Mouse (Mus musculus) spleen, adult 2 months (tissue): ENCODE results near the gene Slc9a2.
"Not testable (repeated sequence)": the region's sequence is repeated elsewhere in the genome, so short reads cannot be mapped to it uniquely, and the experiment has no call there.

Experiments used
- CTCF ChIP-seq: fragments of 200-500 bp; IDR thresholded peaks from 2 replicates; pipeline ENCODE4 v1.5.1; 2011; ENCODE audit warnings: mild to moderate bottlenecking, inconsistent platforms; ENCODE audit not compliant: insufficient read depth, insufficient read length, insufficient replicate concordance; ENCODE audit errors: extremely low read depth
- POLR2A ChIP-seq: fragments of 200-500 bp; IDR thresholded peaks from 2 replicates; pipeline ENCODE4 v1.6.1; 2011; ENCODE audit warnings: low read depth, low read length, inconsistent platforms

- TF ChIP-seq CTCF, POLR2A: not testable (repeated sequence)
These were observed 12.9 kb upstream of the Slc9a2 start for GRCm38 (mm10) chr1:40667442-40667841.
